Mouse (Mus musculus) stomach, postnatal 0 days (tissue): ENCODE results near the gene Agpat4.

ENCODE experiments used
- CTCF ChIP-seq: IDR thresholded peaks from 2 replicates; pipeline ENCODE4 v1.5.1; 2016; ENCODE audit warnings: antibody characterized with exemption, low read depth, mild to moderate bottlenecking, moderate library complexity
- EP300 ChIP-seq: optimal IDR thresholded peaks from 2 replicates; pipeline ENCODE3; 2016; ENCODE audit warnings: antibody characterized with exemption

GRCm38 (mm10) chr17:12143948-12144364 is 25.5 kb downstream of the Agpat4 start:
- no peak for TF ChIP-seq CTCF
- TF ChIP-seq EP300: no peak
